Mouse (Mus musculus) forelimb bud, embryonic 11.5 days (tissue): ENCODE measurements at regions not wholly inside any gene's neighbourhood (a gene's known extent, or its start where the extent isn't known, plus 50 kb on each side); places are given as distances from the start of the nearest gene placed in this dataset.
A peak's percentile ranks its signal among the peaks of the same experiment; 100 is the strongest.

Source experiments
- DNase-seq: peaks from one replicate; pipeline ENCODE4 v3.0.0-alpha.2; 2012; ENCODE audit warnings: low read depth, low spot score

DNA sequence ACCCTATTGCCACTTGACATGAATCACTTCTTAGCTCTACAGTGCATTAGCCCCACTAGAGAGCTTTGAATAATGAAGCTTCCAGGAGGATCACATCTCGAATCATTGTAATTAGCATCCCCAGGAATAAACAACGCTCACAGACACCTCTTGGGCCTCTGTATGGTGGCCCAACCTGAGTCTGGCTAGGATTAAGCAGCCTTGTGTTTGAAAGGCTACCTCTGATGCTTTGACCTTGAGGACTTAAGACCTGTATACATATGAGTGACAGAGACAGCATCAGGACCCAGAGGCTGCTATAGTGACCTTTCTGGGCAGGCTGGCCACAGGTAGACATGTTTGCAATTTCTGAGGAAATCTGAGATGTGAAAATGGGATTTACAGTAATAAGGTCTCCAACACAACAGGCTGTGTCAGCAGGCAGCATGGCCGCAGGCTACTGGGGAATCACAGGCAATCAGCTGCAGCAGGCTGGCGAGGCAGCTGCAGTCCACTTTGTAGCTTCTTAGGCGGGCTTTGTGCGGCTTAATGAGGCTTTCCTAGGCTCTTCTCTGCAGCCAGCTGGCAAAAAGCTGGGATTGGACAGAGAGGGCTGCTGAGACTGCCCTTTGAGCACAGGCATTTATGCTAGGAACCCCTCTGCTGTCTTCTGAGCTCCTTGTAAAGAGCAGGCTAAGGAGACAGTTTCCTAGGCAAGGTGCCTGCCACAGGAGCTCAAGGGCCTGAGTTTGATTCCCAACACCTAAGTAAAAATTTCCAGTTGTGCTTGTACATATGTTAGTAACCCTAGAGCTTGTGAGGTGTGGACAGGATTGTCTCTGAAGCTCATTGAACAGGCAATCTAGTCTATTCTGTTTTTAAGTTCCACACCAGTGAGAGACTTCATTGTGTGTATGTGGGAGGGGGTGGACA lies 768.1 kb upstream of the Auts2 start:
- peak; percentile 65 for DNase-seq

DNA sequence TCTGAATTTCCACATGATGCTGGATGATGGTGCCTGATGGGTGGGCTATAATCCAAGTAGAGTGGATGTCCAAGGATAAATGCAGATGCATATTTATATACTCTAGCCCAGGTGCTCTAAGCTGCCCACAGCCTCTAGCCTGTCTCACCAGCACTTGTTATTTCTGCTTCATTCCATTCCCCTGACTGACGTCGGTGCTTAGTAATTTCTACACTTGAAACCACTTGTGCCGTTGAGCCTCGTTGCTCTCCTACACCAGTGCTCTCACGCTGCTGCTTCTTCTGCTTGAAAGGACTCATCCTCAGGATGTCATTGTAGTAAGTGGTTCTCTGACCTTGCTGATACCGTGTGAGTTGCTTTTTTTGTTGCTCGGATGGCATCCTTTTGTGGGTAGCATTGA lies 724.7 kb upstream of the Auts2 start:
- DNase-seq, result no peak

DNA sequence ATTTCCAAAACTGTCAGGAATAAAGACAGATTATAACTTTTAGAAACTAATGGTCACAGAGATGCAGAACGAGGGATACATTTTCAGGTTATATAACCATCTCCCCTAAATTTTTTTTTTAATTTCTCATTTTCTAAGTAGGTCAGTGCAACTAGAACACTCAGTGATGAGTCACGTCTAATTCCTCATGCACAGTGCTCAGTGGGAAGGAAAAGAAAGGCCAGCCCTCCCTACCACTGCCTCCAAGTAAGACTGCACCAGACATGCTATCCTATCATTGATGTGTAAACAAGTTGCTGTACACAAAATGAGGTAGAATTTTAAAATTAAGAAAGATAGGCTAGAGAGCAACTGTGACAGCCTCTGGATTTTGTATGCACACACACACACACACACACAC lies 724.2 kb upstream of the Auts2 start:
- DNase-seq, result no peak

DNA sequence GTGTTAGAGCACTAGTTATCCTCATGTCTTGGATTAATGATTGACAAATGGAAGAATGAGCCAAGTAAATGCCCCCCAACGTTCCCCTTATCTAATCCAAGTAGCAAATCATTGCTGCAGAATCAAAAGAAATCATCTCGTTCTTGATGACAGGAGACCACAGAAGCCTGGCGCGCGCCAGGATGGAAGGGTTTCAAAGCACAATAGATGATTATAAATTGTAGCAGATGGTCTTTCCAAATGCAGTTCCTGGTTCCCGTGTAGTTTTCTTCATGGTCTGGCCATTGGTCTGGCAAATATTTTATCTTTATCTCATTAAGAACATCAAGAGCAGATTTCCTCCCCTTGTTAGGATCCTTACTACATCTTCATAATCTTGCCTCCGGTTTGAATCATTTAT lies 721.8 kb upstream of the Auts2 start:
- no peak for DNase-seq

DNA sequence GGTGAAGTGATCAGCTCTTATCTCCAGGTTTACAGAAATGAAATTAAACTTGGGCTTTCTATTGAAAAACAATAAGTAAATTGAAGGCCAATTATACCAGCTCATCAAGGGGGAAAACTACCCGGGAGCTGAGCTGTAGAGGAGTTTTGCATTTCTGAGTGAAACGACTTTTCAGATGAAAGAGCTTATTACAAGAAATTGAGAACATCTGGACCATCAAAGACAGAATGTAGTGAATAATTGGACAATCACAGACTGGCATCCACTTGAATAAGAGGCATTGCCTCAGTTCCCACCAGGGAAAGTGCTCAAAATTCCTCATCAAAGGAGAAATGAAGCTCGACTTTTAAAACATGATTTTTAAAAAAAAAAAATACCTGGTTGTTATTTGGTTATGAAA lies 675.7 kb upstream of the Auts2 start:
- peak; percentile 10 for DNase-seq

DNA sequence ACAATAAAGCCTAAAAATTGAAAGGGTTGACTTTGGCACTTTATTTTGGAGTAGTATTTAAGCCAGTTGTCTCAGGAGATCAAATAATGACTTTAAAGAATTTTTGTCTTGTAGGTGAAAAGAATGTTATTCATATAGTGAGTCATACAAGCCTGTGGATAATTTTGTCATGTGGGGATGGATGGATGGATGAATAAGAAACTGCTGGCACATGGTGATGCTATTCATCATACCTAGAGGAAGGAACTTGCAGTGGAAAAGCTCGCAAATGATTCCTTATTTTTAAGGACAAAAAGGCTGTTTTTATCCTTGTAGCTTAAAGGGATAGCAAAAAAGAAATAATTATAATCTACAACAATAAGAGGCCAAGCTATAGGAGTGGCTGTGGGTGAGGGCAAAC lies 655.4 kb upstream of the Auts2 start:
- no peak for DNase-seq

DNA sequence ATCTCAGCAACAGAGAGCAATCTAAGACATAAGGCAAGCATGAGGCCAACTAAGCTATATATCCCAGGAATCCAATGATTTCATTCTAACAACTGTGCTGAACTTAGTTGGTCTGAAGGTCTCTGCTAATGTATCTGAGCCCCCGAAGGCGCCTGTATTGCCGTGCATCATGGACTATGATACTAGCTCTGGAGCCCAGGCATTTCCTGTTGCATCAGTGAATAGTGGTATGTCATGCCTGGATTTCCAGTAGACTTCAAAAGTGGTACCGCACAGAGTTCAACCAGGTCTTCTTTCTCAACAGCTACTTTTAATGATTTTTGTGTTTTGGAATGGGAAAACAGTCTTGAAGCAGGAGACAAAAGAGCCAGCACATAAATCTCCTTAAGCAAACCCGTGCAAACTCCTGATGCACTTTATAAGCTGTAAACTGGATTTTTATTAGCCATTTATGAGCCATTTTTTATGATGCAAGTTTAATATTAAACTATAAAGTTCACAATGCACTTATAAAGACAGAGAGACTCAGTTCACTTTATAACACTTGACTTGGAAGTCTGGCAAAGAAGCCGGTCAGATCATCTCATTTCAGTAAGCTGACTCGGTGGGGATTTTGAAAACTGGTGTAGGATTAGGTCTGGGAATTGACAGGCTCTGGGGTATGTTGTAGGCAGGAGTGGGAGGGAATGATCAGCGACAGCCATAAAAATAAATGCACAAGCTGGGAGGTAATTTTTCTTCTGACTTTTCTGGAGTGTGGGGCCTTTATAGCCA lies 646.8 kb upstream of the Auts2 start:
- DNase-seq, result peak; percentile 25

DNA sequence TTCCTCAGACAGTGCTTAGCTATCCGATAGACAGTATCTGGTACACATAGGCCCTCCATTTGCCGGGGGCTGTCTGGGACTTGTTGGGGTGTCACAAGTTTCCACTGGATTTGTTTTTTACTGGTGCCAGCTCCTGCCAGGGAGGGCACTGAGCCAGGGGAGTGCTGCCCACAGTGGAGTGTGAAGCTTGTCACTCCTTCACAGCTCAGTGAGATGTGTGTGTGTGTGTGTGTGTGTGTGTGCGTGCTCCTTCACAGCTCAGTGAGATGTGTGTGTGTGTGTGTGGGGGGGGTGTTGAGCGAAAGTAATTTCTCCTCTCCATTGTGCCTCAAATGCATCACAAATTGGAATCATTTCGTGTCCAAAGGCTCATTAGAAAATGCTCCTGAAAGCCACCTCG lies 632.5 kb upstream of the Auts2 start:
- DNase-seq, result no peak

DNA sequence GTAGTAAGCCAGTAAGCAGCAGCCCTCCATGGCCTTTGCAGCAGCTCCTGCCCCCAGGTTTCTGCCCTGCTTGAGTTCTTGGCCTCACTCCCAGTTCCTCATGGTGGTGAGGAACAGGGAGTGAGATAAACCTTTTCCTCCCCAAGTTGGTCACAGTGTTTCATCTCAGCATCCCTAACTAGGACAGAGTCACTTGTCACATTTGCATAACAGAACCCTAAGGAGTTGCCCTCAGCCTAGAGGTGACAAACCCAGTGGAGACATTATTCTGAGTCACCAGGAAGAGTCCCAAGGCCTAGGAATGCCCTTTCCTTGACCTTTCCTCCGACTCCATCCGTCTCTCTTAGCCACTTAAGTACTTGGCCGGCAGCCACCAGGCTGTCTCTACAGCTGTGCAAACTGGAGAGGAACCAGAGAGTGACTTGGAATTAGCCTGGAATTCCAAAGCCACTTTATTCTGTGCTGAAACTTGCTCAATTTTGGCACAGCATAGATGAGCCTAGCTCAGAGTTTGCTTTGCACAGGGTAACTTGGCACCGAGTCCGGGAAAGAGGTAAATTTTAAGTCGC lies 630.1 kb upstream of the Auts2 start:
- DNase-seq, result peak; percentile 14

DNA sequence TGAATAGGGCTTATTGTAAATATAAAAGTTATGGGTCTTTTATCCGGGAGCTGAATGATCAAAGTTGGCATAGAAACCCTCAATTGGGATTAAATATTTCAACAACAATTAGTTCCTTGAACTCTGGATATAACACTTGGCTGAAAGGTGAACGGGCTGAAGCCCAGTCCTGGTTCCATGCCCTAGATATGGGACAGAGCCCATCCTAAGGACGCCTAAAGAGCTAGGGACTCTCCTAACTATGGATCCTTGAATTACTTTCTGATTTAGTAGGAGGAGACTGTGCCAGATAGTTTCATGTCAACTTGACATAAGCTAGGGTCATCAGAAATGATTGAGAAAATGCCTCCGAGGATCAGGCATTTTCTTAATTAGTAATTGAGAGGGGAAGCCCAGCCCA lies 629.5 kb upstream of the Auts2 start:
- DNase-seq, result no peak

DNA sequence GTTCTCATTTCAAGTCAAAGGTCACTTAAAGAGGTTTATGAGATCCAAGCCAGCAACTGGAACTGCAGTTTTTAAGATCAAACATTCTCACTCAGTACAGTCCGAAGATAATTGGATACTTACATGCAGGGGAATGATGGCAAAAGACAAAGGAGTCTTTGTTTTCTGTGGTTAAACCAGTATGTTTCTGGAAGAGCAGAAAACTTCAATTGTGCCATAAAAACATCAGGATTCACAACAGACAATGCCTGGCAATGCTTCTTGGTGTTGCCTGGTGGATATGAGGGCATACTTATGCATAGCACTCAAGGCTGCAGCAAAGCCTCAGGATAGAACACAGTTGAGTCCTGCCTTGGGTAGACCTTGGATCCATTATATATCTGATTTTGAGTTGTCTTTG lies 628.1 kb upstream of the Auts2 start:
- DNase-seq, result peak; percentile 9

DNA sequence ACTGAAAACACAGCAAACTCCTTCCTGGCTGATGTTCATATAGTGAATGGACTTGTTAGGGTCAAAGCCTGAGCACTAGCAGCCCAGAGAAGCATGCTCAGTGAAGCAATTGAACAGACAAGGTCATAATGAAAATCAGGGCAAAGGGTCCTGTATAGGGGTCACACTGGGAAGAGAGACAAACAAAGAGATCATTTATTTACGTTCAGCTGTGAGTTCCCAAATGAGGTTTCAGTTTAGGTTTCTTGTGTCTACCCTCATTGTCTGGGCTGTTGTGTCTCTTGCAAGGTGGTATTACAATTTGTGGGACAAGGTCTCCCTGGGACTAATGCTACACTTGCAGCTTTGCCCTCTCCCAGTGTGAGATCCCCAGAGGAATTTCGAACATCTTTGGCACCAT lies 624.4 kb upstream of the Auts2 start:
- no peak for DNase-seq

DNA sequence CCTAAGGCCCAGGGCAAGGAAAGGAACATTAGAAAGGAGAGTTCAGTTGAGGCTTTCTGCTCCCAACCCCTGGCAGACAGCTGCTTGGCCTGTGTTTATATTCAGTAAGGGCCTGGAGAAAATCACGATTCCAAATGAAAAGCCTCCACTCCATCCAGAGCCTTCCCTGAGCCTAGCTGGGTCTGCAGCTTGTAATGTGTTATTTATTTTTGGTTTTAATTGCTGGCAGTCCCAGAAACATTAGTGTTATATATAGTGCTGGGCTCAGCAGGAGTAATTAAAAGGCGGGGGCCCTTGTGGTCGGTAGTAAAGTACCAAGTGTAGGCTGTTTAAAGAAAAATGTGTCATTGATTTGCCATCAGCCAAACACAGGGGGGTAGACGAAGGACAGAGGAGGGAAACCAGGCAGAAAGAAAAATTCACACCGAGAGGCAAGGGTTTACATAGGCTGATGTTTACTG lies 623.9 kb upstream of the Auts2 start:
- peak; percentile 68 for DNase-seq

DNA sequence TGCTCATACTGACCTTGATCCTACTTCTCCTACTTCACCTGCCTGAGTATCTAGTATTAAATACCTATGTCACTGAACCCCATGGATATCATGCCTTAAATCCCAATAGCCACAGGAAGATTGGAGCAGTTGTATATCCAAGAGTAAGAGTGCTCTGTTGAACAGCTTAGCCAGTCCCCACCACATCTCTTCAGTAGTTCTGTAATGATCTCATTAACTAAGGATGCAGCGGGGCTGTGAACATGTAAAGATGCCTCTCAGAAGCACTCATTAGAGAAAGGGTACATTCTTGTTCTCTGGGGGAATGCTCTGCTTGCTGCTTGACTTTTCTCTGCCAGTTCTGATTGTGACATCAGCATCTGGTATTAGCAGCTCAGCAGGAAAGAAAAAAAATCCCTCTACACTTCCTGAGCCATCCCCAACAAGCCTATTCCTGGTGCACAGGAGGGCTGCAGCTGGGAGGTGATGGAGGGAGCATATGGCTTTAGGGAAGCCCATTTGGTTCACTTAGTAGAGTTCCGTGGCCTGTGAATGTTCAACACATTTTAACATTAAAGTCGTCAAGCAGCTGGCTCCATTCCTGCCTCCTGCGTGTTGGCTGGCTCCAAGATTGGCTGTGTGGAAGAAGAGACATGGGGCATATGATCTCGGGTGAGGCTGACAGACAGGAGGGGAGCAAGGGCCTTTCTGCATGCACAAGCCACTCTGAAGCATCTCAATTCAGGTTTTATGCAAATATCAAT lies 613.1 kb upstream of the Auts2 start:
- DNase-seq, result peak; percentile 29

DNA sequence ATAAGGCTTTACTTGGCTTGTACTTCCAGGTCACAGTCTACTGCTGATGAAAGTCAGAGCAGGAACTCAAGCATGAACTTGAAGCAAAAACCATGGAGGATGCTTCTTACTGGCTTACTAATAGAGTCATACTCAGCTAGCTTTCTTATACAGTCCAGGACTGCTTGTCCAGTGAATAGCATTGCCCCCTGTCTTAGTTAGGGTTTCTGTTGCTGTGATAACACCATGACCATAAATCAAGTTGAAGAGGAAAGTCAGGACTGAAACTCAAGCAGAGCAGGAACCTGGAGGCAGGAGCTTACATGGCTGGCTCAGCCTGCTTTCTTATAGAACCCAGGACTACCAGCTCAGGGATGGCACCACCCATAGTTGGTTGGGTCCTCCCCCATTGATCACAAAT lies 602.9 kb upstream of the Auts2 start:
- no peak for DNase-seq

DNA sequence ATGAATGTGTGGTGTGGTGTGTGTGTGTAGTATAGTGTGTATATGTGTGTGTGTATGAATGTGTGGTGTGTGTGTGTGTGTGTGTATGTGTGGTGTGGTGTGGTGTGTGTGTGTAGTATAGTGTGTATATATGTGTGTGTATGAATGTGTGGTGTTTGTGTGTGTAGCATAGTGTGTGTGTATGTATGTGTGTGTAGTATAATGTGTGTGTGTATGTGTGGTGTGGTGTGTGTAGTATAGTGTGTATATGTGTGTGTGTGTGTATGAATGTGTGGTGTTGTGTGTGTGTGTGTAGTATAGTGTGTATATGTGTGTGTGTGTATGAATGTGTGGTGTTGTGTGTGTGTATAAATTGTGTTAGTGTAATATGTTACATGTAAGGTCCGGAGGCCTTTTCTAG lies 600.5 kb upstream of the Auts2 start:
- DNase-seq, result no peak

DNA sequence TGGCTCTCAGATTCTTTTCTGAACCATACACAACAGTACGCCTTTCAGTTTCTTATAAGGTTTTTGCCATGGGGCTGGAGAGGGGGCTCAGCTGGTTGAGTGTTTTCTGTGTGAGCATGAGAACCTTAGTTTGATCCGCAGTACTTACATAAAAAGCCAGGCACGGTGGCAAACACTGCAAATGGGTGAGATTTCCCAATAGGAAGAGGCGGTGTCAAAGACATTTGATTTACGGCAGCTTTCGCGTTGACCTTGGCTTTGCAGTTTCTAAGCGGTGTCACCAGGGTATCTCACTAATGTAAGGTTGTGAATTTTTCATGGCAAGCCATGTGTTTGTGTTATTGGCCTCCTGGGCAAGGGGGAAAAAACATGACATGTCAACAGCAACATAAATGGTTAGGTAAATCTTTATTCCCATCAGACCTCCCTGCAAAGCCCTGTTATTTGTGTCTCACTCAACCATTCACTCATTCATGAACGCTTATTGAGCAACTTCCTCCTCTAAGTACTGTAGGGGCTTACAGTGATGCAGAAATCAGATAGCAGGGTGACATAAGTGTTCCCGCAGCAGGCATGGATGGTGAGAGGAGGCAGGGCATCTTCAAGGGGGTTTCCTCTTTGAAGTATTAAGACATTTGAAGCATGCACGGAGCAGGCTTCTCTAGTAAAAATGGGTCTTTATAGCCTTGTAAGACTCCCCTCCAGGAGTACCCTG lies 599.4 kb upstream of the Auts2 start:
- peak; percentile 13 for DNase-seq

DNA sequence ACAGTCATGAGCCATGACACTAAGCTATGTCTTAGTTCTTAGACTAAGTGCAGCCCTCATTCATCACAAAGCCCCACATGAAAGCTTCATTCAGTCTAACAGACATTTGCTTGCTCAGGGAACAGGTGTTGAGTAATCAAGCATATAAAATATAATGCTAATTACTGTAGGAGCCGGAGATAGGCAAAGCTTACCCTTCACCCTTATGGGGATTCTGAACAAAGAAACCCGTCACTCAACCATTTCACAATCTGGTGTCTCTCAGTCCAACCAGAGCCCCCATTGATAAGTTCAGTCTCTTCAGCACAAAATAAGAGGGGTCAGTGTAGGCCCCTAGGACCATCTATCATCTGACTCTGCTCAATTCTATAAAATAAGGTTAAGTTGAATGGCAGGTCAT lies 587.9 kb upstream of the Auts2 start:
- DNase-seq, result no peak

DNA sequence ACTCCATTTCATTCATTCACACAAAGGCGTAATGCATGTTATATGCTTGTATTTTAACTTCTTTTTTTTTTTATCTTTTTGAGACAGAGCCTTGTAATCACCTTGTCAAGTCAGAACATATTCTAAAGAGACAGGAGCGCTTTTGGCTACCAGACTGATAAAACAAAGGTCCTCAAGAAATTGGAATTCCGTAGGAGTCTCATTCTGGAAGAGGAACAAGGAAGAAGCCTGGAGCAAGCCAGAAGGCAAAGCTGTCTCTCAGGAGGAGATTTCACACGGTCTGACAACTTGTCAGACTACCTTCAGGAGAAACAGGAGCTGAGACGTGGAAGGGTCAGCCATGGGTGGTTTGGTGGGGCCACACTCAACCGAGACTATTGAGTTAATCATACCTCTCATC lies 587.2 kb upstream of the Auts2 start:
- DNase-seq, result no peak

DNA sequence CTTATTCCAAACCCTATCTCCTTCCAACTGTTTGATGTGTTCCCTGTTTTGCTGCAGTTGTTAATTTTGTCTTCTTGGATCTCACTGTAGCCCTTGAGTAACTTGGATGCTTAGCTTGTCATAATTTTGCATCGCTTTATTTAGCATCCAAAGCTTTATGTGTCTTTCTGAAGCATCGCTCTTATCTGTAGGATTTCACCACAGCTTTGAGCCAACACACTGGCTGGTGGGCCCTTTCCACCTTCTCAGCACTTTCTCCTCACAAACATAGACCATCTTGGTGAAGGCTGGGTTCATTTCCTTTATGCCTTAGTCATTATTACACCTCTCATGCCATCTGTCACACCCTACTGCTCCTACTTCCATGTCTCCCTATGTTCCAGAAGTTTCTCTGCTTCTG lies 581.1 kb upstream of the Auts2 start:
- no peak for DNase-seq

DNA sequence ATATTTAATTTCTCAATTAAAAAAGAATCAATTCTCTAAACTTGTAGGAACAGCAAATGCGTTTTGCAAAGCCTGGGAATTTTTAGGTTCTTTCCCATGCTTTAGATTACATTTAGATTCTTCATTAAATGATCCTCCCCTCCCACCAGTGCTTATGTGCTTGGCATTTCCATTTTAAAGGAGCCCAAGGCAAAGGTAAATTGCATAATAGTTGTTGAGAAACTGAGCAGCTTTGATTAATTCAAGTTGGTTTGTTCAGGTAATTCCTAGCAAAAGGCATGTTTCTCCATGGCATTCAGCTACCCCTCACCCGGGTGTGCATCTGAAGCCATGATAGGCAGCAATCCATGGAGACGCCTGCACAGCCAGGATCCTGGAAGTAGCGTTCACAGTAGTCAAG lies 570.8 kb upstream of the Auts2 start:
- no peak for DNase-seq
